29 mouse cellular contexts compared by ENCODE assay signal in the genomic region with DNA sequence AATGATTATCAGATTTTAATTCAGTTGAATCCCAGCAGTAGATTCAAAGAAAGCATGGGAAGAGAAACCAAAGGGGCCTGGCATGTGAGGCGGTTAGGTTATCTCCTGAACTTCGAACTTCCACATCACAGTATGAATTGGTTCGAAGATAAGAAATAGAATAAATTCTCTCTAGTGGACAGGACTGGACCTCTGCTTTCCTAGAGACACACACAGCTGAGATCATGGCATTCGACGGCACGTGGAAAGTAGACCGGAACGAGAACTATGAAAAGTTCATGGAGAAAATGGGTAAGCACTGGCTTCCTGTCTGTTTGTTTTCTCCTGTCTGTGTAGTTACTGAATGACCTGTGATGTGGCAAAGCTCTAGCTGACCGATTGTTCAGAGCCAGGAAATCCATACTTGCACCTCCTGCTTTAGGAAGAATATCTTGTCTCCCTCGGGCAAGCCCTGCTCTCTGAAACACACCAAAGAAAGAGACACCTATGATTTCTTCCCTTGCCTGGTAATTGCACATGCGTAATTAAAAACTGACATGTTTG. TPM values are rescaled to one million over a fixed set of nuclear protein-coding genes. Genes with fewer than 3 reads are reported as not detected.
A peak's percentile ranks its signal among the peaks of the same experiment; 100 is the strongest.
DNase-seq lines count a peak whose midpoint lies in the region; ATAC-seq and TF ChIP-seq lines count a peak whose summit lies in the region.
"Had no signal": no experiment of that assay in that cellular context is flagged by ENCODE, and none has a peak within 500 bp of the region (broad histone marks: within the 10 kb centered on the region; RNA-seq: fewer than 3 reads in every experiment).

No protein-coding gene starts in this region.

- H3K4me3 ChIP-seq in liver, embryonic 15.5 days (replicated peaks): no peak overlapping the region
- H3K4me3 ChIP-seq in liver, embryonic 11.5 days (ENCODE audit: low read depth, low read length): no peak overlapping the region
- 0 out of 2 replicates have a peak overlapping the region, but pooled peaks have one; percentile 15 for H3K4me3 ChIP-seq in intestine, embryonic 15.5 days (replicated peaks)
- H3K4me3 ChIP-seq in liver, postnatal 0 days (ENCODE audit: low read depth, low read length): no peak overlapping the region
- H3K4me3 ChIP-seq in forebrain, embryonic 16.5 days (replicated peaks; ENCODE audit: low read length): no peak overlapping the region
- H3K4me3 ChIP-seq: embryonic facial prominence, embryonic 12.5 days; embryonic facial prominence, embryonic 15.5 days; heart, embryonic 12.5 days; heart, embryonic 15.5 days; hindbrain, embryonic 10.5 days; hindbrain, embryonic 13.5 days had no signal

- H3K9me3 ChIP-seq in liver, embryonic 15.5 days (replicated peaks): no peaks in the 10 kb centered on the region
- H3K9me3 ChIP-seq in liver, embryonic 11.5 days (ENCODE audit: control insufficient read depth, low read length): no peaks in the 10 kb centered on the region
- H3K9me3 ChIP-seq in intestine, embryonic 15.5 days: no peaks in the 10 kb centered on the region
- H3K9me3 ChIP-seq in liver, postnatal 0 days (ENCODE audit: low read length): no peaks in the 10 kb centered on the region
- H3K9me3 ChIP-seq in forebrain, embryonic 16.5 days (ENCODE audit: control insufficient read depth, low read length): no peaks in the 10 kb centered on the region
- H3K9me3 ChIP-seq: embryonic facial prominence, embryonic 12.5 days; embryonic facial prominence, embryonic 15.5 days; heart, embryonic 12.5 days; heart, embryonic 15.5 days; hindbrain, embryonic 10.5 days; hindbrain, embryonic 13.5 days had no signal

- H3K9ac ChIP-seq in liver, embryonic 15.5 days: no peak overlapping the region
- H3K9ac ChIP-seq in liver, embryonic 11.5 days (ENCODE audit: low read depth, low read length): no peak overlapping the region
- no peak overlapping the region for H3K9ac ChIP-seq in intestine, embryonic 15.5 days
- H3K9ac ChIP-seq in liver, postnatal 0 days (replicated peaks): no peak overlapping the region
- no peak overlapping the region for H3K9ac ChIP-seq in forebrain, embryonic 16.5 days (replicated peaks; ENCODE audit: low read depth, low read length)
- H3K9ac ChIP-seq: embryonic facial prominence, embryonic 12.5 days; embryonic facial prominence, embryonic 15.5 days; heart, embryonic 12.5 days; heart, embryonic 15.5 days; hindbrain, embryonic 13.5 days had no signal

- H3K4me2 ChIP-seq in liver, embryonic 15.5 days: no peak overlapping the region
- H3K4me2 ChIP-seq in liver, embryonic 11.5 days: no peak overlapping the region
- peak overlapping the region; percentile 33; the same call in 1 of the 2 replicates for H3K4me2 ChIP-seq in intestine, embryonic 15.5 days (replicated peaks)
- no peak overlapping the region for H3K4me2 ChIP-seq in liver, postnatal 0 days (ENCODE audit: low read depth, low read length)
- H3K4me2 ChIP-seq in forebrain, embryonic 16.5 days (ENCODE audit: low read length): no peak overlapping the region
- H3K4me2 ChIP-seq: embryonic facial prominence, embryonic 12.5 days; embryonic facial prominence, embryonic 15.5 days; heart, embryonic 12.5 days; heart, embryonic 15.5 days; hindbrain, embryonic 13.5 days had no signal

- 0 out of 2 replicates have a peak, but pooled peaks have one; percentile 31 for ATAC-seq in liver, embryonic 15.5 days (ENCODE audit: insufficient read depth)
- no peak for ATAC-seq in liver, embryonic 11.5 days (replicated peaks; ENCODE audit: low FRiP score)
- ATAC-seq in intestine, embryonic 15.5 days: peak; percentile 92
- peak; percentile 93 for ATAC-seq in liver, postnatal 0 days
- no peak for ATAC-seq in forebrain, embryonic 16.5 days
- ATAC-seq: activated CD4-positive, CD25-positive, alpha-beta regulatory T cell, adult 4 months; forebrain, embryonic 14.5 days; hindbrain, embryonic 16.5 days had no signal

- DNase-seq in liver, embryonic 11.5 days (ENCODE audit: low spot score): no peak
- peak; percentile 18 for DNase-seq in liver, postnatal 0 days
- peak; percentile 43 for DNase-seq in yolk sac, embryonic 10.5 days (ENCODE audit: low spot score)
- no peak for DNase-seq in cerebellum, adult 11-12 months
- DNase-seq: adrenal gland, adult 8-10 months; adrenal gland, postnatal 25 days; B cell, adult 2 months; cerebellum, adult 18-20 months; cerebellum, adult 9-10 months; cerebellum, postnatal 25 days; gastrocnemius, postnatal 25 days; heart, adult 18-20 months; heart, postnatal 10 days; heart, postnatal 36 days had no signal

- peak; percentile 31; the same call in 1 of the 2 replicates for TF ChIP-seq EP300 in liver, postnatal 0 days (IDR thresholded peaks at IDR 0.05; ENCODE audit: low read depth)

- H3K27me3 ChIP-seq in liver, embryonic 15.5 days: no peaks in the 10 kb centered on the region
- H3K27me3 ChIP-seq in liver, embryonic 11.5 days (replicated peaks; ENCODE audit: control insufficient read depth, insufficient read depth, low read length): no peaks in the 10 kb centered on the region
- no peaks in the 10 kb centered on the region for H3K27me3 ChIP-seq in intestine, embryonic 15.5 days (replicated peaks)
- H3K27me3 ChIP-seq in liver, postnatal 0 days (ENCODE audit: insufficient read depth, low read length): no peaks in the 10 kb centered on the region
- no peaks in the 10 kb centered on the region for H3K27me3 ChIP-seq in forebrain, embryonic 16.5 days (replicated peaks; ENCODE audit: control insufficient read depth, insufficient read depth, low read length)
- H3K27me3 ChIP-seq: embryonic facial prominence, embryonic 12.5 days; embryonic facial prominence, embryonic 15.5 days; heart, embryonic 12.5 days; heart, embryonic 15.5 days; hindbrain, embryonic 13.5 days had no signal

- WGBS in liver, embryonic 15.5 days (ENCODE audit: insufficient replicate concordance): 49% methylated on average over 11 of the region's 11 CpGs
- WGBS in liver, embryonic 11.5 days: 66% methylated on average over 11 of the region's 11 CpGs
- WGBS in intestine, embryonic 15.5 days: 55% methylated on average over 11 of the region's 11 CpGs
- 59% methylated on average over 11 of the region's 11 CpGs for WGBS in liver, postnatal 0 days (ENCODE audit: insufficient replicate concordance)
- WGBS in forebrain, embryonic 16.5 days: 88% methylated on average over 11 of the region's 11 CpGs

- H3K36me3 ChIP-seq in liver, embryonic 15.5 days (replicated peaks): no peaks in the 10 kb centered on the region
- H3K36me3 ChIP-seq in liver, embryonic 11.5 days (ENCODE audit: control insufficient read depth, insufficient read depth, low read length): no peaks in the 10 kb centered on the region
- no peaks in the 10 kb centered on the region for H3K36me3 ChIP-seq in intestine, embryonic 15.5 days
- H3K36me3 ChIP-seq in liver, postnatal 0 days (replicated peaks; ENCODE audit: insufficient read depth, low read length): no peaks in the 10 kb centered on the region
- H3K36me3 ChIP-seq in forebrain, embryonic 16.5 days (ENCODE audit: control insufficient read depth, insufficient read depth): no peaks in the 10 kb centered on the region
- H3K36me3 ChIP-seq: embryonic facial prominence, embryonic 12.5 days; embryonic facial prominence, embryonic 15.5 days; heart, embryonic 12.5 days; heart, embryonic 15.5 days; hindbrain, embryonic 10.5 days; hindbrain, embryonic 13.5 days had no signal

- no peaks in the 10 kb centered on the region for H3K4me1 ChIP-seq in liver, embryonic 15.5 days (replicated peaks)
- no peaks in the 10 kb centered on the region for H3K4me1 ChIP-seq in liver, embryonic 11.5 days (replicated peaks; ENCODE audit: control insufficient read depth, insufficient read depth, low read length)
- H3K4me1 ChIP-seq in intestine, embryonic 15.5 days (replicated peaks): no peaks in the 10 kb centered on the region
- H3K4me1 ChIP-seq in liver, postnatal 0 days (ENCODE audit: insufficient read depth): no peaks in the 10 kb centered on the region
- no peaks in the 10 kb centered on the region for H3K4me1 ChIP-seq in forebrain, embryonic 16.5 days (replicated peaks; ENCODE audit: control insufficient read depth, insufficient read depth, low read length)
- H3K4me1 ChIP-seq: embryonic facial prominence, embryonic 12.5 days; embryonic facial prominence, embryonic 15.5 days; heart, embryonic 12.5 days; heart, embryonic 15.5 days; hindbrain, embryonic 10.5 days; hindbrain, embryonic 13.5 days had no signal

- no peak overlapping the region for H3K27ac ChIP-seq in liver, embryonic 15.5 days (replicated peaks)
- no peak overlapping the region for H3K27ac ChIP-seq in liver, embryonic 11.5 days (ENCODE audit: low read depth, low read length)
- H3K27ac ChIP-seq in intestine, embryonic 15.5 days: 0 out of 2 replicates have a peak overlapping the region, but pooled peaks have one; percentile 29
- peak overlapping the region; percentile 86 for H3K27ac ChIP-seq in liver, postnatal 0 days (ENCODE audit: low read depth)
- H3K27ac ChIP-seq in forebrain, embryonic 16.5 days (ENCODE audit: low read length): no peak overlapping the region
- H3K27ac ChIP-seq: embryonic facial prominence, embryonic 12.5 days; embryonic facial prominence, embryonic 15.5 days; heart, embryonic 15.5 days; hindbrain, embryonic 10.5 days; hindbrain, embryonic 13.5 days had no signal

- TF ChIP-seq CTCF in liver, postnatal 0 days (IDR thresholded peaks at IDR 0.05; ENCODE audit: low read depth): no peak

RNA-seq across cellular contexts. Expression of a gene that starts 0.4 kb away (rescaled TPM):
- polyA plus RNA-seq in liver, embryonic 15.5 days (2015; fragmentation: Nextera tagmentation; extraction: Ambion mirVana): 7.0 and 8.6 TPM in 2 replicates
- polyA plus RNA-seq in liver, embryonic 11.5 days (2014; fragmentation: Nextera tagmentation; extraction: Ambion mirVana): 4.3 and 5.4 TPM in 2 replicates
- 654 and 813 TPM in 2 replicates for polyA plus RNA-seq in intestine, embryonic 15.5 days (2015; fragmentation: Nextera tagmentation; extraction: Ambion mirVana)
- polyA plus RNA-seq in liver, postnatal 0 days (2015; fragmentation: Nextera tagmentation; extraction: Ambion mirVana): 42.2 and 48.3 TPM in 2 replicates
- not detected in 2 replicates for polyA plus RNA-seq in forebrain, embryonic 16.5 days (2015; fragmentation: Nextera tagmentation; extraction: Ambion mirVana)
- polyA plus RNA-seq: activated CD4-positive, CD25-positive, alpha-beta regulatory T cell, adult 4 months; brain, embryonic 14.5 days; embryonic facial prominence, embryonic 12.5 days; forebrain, embryonic 11.5 days; forebrain, embryonic 14.5 days; gonadal fat pad, adult 2 months; heart, embryonic 12.5 days; hindbrain, embryonic 10.5 days; hindbrain, embryonic 13.5 days; hindbrain, embryonic 16.5 days had no signal

RNA-seq across cellular contexts. Expression of a gene that starts 23.9 kb away (rescaled TPM):
- polyA plus RNA-seq in liver, embryonic 15.5 days (2015; fragmentation: Nextera tagmentation; extraction: Ambion mirVana): not detected in 2 replicates
- polyA plus RNA-seq in liver, embryonic 11.5 days (2014; fragmentation: Nextera tagmentation; extraction: Ambion mirVana): not detected in 2 replicates
- polyA plus RNA-seq in intestine, embryonic 15.5 days (2015; fragmentation: Nextera tagmentation; extraction: Ambion mirVana): not detected in 2 replicates
- polyA plus RNA-seq in liver, postnatal 0 days (2015; fragmentation: Nextera tagmentation; extraction: Ambion mirVana): not detected in 2 replicates
- not detected in 2 replicates for polyA plus RNA-seq in forebrain, embryonic 16.5 days (2015; fragmentation: Nextera tagmentation; extraction: Ambion mirVana)
- polyA plus RNA-seq: activated CD4-positive, CD25-positive, alpha-beta regulatory T cell, adult 4 months; brain, embryonic 14.5 days; embryonic facial prominence, embryonic 12.5 days; embryonic facial prominence, embryonic 15.5 days; forebrain, embryonic 11.5 days; forebrain, embryonic 14.5 days; gonadal fat pad, adult 2 months; heart, embryonic 12.5 days; heart, embryonic 15.5 days; hindbrain, embryonic 10.5 days; hindbrain, embryonic 13.5 days; hindbrain, embryonic 16.5 days had no signal

RNA-seq across cellular contexts. Expression of a gene that starts 28.7 kb away (rescaled TPM):
- 74.4 and 88.2 TPM in 2 replicates for polyA plus RNA-seq in liver, embryonic 15.5 days (2015; fragmentation: Nextera tagmentation; extraction: Ambion mirVana)
- polyA plus RNA-seq in liver, embryonic 11.5 days (2014; fragmentation: Nextera tagmentation; extraction: Ambion mirVana): 123 and 134 TPM in 2 replicates
- 146 and 156 TPM in 2 replicates for polyA plus RNA-seq in intestine, embryonic 15.5 days (2015; fragmentation: Nextera tagmentation; extraction: Ambion mirVana)
- 70.7 and 75.1 TPM in 2 replicates for polyA plus RNA-seq in liver, postnatal 0 days (2015; fragmentation: Nextera tagmentation; extraction: Ambion mirVana)
- polyA plus RNA-seq in forebrain, embryonic 16.5 days (2015; fragmentation: Nextera tagmentation; extraction: Ambion mirVana): 76.8 and 87.4 TPM in 2 replicates

Comparison
In these comparisons a context has a peak if more than half of its experiments do, and no peak if none do; other contexts are left out.
1. ATAC-seq: peak in liver, embryonic 15.5 days (single experiment), intestine, embryonic 15.5 days (single experiment) and liver, postnatal 0 days (single experiment); none in liver, embryonic 11.5 days (single experiment) and forebrain, embryonic 16.5 days (single experiment).
2. H3K27ac ChIP-seq: peak in intestine, embryonic 15.5 days (single experiment) and liver, postnatal 0 days (single experiment); none in liver, embryonic 15.5 days (single experiment), liver, embryonic 11.5 days (single experiment) and forebrain, embryonic 16.5 days (single experiment).
3. DNase-seq: peak in liver, postnatal 0 days (single experiment) and yolk sac, embryonic 10.5 days (single experiment); none in liver, embryonic 11.5 days (single experiment) and cerebellum, adult 11-12 months (single experiment).
4. RNA of a gene that starts 0.4 kb away (polyA plus RNA-seq): 654 to 813 TPM in intestine, embryonic 15.5 days; 42.2 to 48.3 TPM in liver, postnatal 0 days, 7.0 to 8.6 TPM in liver, embryonic 15.5 days, 4.3 to 5.4 TPM in liver, embryonic 11.5 days and not detected in forebrain, embryonic 16.5 days; every median in the first group is over 10 times any median in the second.